Mouse (Mus musculus) brain, embryonic 14.5 days (tissue): ENCODE results near the gene Hectd4.

ENCODE experiments used
- CTCF ChIP-seq: fragments of 200-500 bp; IDR thresholded peaks from 2 replicates; pipeline ENCODE4 v1.5.1; 2012; ENCODE audit warnings: inconsistent platforms, mild to moderate bottlenecking, moderate library complexity, borderline replicate concordance; ENCODE audit not compliant: insufficient read depth, insufficient read length; ENCODE audit errors: extremely low read depth
- POLR2A ChIP-seq: fragments of 200-500 bp; IDR thresholded peaks from 2 replicates; pipeline ENCODE4 v1.6.1; 2012; ENCODE audit warnings: mild to moderate bottlenecking, inconsistent platforms, borderline replicate concordance; ENCODE audit not compliant: poor library complexity, insufficient read depth, insufficient read length, severe bottlenecking; ENCODE audit errors: extremely low read depth

DNA sequence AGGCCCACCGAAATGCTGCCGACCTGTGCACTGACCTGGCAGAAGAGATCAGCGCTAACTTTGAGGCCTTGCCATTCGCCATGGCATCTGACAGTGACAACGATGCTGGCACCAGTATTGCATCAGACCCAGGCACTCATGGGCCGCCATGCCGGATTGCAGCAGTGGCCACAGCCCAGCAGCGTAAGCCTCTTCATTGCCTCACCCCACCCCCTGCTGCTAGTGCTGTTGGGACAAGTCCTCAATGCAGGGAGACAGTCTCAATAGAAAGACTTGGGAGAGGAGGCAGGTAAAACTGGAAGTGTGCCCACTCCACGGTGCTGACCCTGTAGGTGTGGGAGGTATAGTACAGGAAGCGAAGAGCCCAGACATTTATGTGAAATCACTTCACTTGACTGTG is 111.7 kb downstream of the Hectd4 start:
- TF ChIP-seq POLR2A (no peak), CTCF (no peak)
